Mouse (Mus musculus) kidney, embryonic 14.5 days (tissue): ENCODE data around the gene Tmem138. TPM values are rescaled to one million over a fixed set of nuclear protein-coding genes. Genes with fewer than 3 reads are reported as not detected.
A peak's percentile ranks its signal among the peaks of the same experiment; 100 is the strongest.

Experiments
- ATAC-seq: fragments of 200-750 bp; cut with Nextera tagmentation; 2 replicates; pipeline ENCODE4 v1.8.0; 2017; ENCODE audit warnings: moderate number of reproducible peaks, mild to moderate bottlenecking, moderate TSS enrichment, moderate library complexity; ENCODE audit not compliant: low FRiP score, low TSS enrichment
- H3K27ac ChIP-seq: fragments of 300-500 bp; sonication (generic); 2 replicates; pipeline ENCODE4 v1.5.1; 2014; ENCODE audit warnings: low read depth, mild to moderate bottlenecking, low read length, moderate library complexity, mixed read lengths
- H3K27me3 ChIP-seq: fragments of 300-500 bp; sonication (generic); 2 replicates; pipeline ENCODE4 v1.6.1; 2014; ENCODE audit warnings: mild to moderate bottlenecking, low read length; ENCODE audit not compliant: control insufficient read depth, insufficient read depth
- H3K36me3 ChIP-seq: fragments of 300-500 bp; sonication (generic); 2 replicates; pipeline ENCODE4 v1.6.1; 2014; ENCODE audit warnings: low read length, mixed read lengths; ENCODE audit not compliant: control insufficient read depth, insufficient read depth
- H3K4me1 ChIP-seq: fragments of 300-500 bp; sonication (generic); 2 replicates; pipeline ENCODE4 v1.6.1; 2014; ENCODE audit warnings: low read length, mixed read lengths; ENCODE audit not compliant: control insufficient read depth, insufficient read depth
- H3K4me2 ChIP-seq: fragments of 300-500 bp; sonication (generic); replicated peaks from 2 replicates; pipeline ENCODE4 v1.6.1; 2014; ENCODE audit warnings: low read depth, mild to moderate bottlenecking, low read length
- H3K4me3 ChIP-seq: fragments of 300-500 bp; sonication (generic); 2 replicates; pipeline ENCODE4 v1.5.1; 2014; ENCODE audit warnings: mild to moderate bottlenecking, low read length
- H3K9ac ChIP-seq: fragments of 300-500 bp; sonication (generic); 2 replicates; pipeline ENCODE4 v1.6.1; 2014; ENCODE audit warnings: low read depth, mild to moderate bottlenecking, low read length, moderate library complexity
- H3K9me3 ChIP-seq: fragments of 300-500 bp; sonication (generic); 2 replicates; pipeline ENCODE4 v1.6.1; 2016; ENCODE audit warnings: low read length; ENCODE audit not compliant: control insufficient read depth
- WGBS: fragments of 180-500 bp; shearing (Covaris S2); extraction: QIAGEN DNeasy Blood & Tissue Kit; methylation state at CpG from one replicate; pipeline ENCODE4 v1.1.7; 2014; 5-methylcytosine and 5-hydroxymethylcytosine counted together
- polyA plus RNA-seq: library from polyadenylated mRNA; unstranded; fragments of >200 nt; fragmentation: Nextera tagmentation; extraction: Ambion mirVana; gene quantifications from 2 replicates; pipeline ENCODE4 v1.2.1, GENCODE M21; 2014

Gene Tmem138
- polyA plus RNA-seq, 1 experiment from 2014 or later = 57.9 TPM

DNA sequence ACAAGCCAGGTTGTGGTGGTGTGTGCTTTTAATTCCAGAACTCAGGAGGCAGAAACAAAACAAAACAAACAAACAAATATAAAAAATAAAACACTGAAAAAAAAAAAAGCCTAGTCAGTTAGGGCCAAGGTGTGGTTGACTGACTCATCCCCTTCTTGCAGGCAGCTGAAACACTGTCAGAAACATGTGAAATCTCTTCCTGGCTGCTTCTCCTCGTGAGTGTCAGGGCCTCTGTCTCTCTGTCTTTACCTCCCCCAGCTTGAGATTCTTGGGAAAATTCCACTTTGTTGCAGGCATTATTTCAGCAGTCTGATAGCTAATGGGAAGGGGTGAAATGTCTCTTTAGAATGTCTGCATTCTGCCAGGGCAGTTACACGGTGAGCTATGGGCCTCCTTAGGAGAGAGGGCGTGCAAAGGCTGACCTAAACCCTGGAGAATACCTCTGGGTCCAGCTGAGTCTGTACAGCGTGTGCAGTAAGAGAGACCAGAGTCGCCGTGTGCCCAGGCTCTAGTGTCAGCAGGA, 25.1 kb upstream of the Tmem138 start:
- WGBS = 7% methylated on average over 6 of the region's 6 CpGs
- ATAC-seq = peak; percentile 20; the same call in 1 of the 2 replicates
- H3K9ac ChIP-seq = peak overlapping the region; percentile 63
- peak overlapping the region; percentile 44 for H3K4me2 ChIP-seq
- H3K36me3 ChIP-seq = peaks cover 6% of the 10 kb centered on the region
- peaks cover 22% of the 10 kb centered on the region; the same call in 1 of the 2 replicates for H3K4me1 ChIP-seq
- peak overlapping the region; percentile 92 for H3K27ac ChIP-seq
- no peaks in the 10 kb centered on the region for H3K27me3 ChIP-seq
- peak overlapping the region; percentile 31 for H3K4me3 ChIP-seq
- H3K9me3 ChIP-seq = no peaks in the 10 kb centered on the region

DNA sequence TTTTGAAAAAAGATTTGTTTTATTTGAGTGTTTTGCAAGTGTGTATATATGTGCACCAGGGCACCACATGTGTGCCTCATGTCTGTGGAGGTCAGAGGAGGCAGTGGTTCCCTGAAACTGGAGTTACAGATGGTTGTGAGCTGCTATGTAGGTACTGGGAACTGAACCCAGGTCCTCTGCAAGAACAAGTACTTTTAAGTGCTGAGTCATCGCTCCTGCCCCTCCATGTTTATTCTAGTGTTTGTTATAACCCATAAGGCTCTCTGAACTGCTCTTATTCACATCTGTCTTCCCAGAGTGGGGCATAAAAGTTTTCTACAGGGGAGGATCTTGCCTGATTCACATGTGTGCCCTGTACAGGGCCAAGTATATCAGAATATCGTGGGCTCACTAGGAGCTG, 22.5 kb upstream of the Tmem138 start:
- Histone ChIP-seq H3K4me3 (no peak overlapping the region), H3K9me3 (no peaks in the 10 kb centered on the region), H3K4me1 (peaks cover 16% of the 10 kb centered on the region; the same call in 1 of the 2 replicates), H3K27ac (no peak overlapping the region), H3K36me3 (peaks cover 13% of the 10 kb centered on the region; the same call in 1 of the 2 replicates), H3K9ac (no peak overlapping the region), H3K4me2 (no peak overlapping the region), H3K27me3 (no peaks in the 10 kb centered on the region)
- ATAC-seq = no peak
- 91% methylated on average over 2 of the region's 2 CpGs for WGBS

DNA sequence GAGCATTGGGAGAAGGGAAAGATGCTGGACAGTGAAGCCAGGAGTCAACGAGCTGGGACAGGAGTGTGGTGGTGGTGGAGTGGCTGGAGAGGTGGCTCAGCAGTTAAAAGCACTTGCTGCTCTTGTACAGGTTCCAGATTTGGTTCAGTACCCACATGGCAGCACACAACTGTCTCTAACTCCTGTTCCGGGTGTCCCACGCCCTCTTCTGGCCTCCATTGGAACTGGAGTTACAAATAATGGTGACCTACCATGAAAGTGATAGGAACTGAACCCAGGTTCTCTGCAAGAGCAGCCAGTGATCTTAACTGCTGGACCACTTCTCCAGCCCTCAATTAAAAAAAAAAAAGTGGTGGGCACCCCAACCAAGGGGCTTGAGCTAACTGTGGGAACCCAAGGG, 21.0 kb upstream of the Tmem138 start:
- no peaks in the 10 kb centered on the region for H3K27me3 ChIP-seq
- WGBS = 39% methylated on average over 3 of the region's 3 CpGs
- H3K4me1 ChIP-seq = 0 out of 2 replicates have a peak, but pooled peaks cover 6% of the 10 kb centered on the region
- peaks cover 20% of the 10 kb centered on the region; the same call in 1 of the 2 replicates for H3K36me3 ChIP-seq
- H3K4me3 ChIP-seq = no peak overlapping the region
- no peak overlapping the region for H3K4me2 ChIP-seq
- no peaks in the 10 kb centered on the region for H3K9me3 ChIP-seq
- ATAC-seq = no peak
- H3K27ac ChIP-seq = no peak overlapping the region
- H3K9ac ChIP-seq = no peak overlapping the region

DNA sequence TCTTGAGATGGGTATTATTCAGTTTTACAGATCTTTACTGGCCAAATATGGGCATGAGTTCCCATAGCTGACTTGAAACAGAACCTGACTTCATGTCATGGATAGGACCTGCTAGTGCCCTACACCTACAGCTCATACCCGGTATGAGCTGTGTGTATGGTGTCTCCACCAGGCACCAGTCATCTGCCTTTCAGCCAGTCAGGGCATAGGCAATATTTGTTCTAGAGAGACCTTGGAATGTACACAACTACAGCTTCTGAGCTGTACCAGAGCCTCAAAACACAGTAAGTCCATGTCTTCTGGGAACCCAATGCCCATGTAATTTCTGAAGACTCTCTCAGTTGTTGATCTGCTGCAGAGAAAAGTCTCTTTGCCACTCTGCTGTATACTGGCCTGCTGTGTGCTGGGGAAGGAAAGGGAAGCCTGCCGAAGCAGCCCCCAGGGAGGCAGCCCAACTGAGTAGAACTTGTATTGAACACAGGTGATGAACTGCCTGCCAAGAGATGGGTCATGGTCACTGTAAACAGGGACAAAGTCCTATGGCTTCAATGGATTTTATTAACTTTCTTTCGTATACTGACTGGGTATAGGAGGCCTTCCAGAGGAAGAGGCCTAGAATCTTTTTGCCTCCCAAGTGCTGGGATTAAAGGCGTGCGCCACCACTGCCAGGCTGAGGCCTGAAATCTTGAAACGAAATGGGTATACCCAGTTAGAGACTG, 14.7 kb upstream of the Tmem138 start:
- no peak for ATAC-seq
- Histone ChIP-seq H3K9ac (no peak overlapping the region), H3K4me1 (no peaks in the 10 kb centered on the region), H3K27me3 (no peaks in the 10 kb centered on the region), H3K27ac (no peak overlapping the region), H3K36me3 (peaks cover 20% of the 10 kb centered on the region), H3K4me3 (no peak overlapping the region), H3K9me3 (no peaks in the 10 kb centered on the region), H3K4me2 (no peak overlapping the region)
- 92% methylated on average over 6 of the region's 6 CpGs for WGBS

DNA sequence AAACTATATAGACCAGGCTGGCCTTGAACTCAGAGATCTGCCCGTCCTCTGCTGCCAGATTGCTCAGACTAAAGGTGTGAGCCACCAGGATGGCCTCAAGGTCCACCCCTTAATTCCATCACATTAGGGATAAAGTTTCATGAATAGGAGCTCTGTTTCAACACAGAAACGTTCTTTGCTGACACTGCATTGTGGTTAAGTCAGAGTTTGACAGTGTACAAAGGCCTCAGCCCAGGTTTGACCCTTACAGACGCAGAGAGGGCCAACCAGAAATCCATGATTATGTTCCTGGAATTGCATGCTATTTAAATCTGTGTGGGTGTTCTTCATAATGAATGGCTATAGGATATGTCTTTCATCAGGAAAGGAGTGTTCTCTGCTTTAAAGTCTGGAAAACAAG, 13.1 kb upstream of the Tmem138 start:
- Histone ChIP-seq H3K4me1 (no peaks in the 10 kb centered on the region), H3K27me3 (no peaks in the 10 kb centered on the region), H3K9me3 (no peaks in the 10 kb centered on the region), H3K4me3 (no peak overlapping the region), H3K9ac (no peak overlapping the region), H3K4me2 (no peak overlapping the region), H3K27ac (no peak overlapping the region), H3K36me3 (peaks cover 19% of the 10 kb centered on the region)
- ATAC-seq = no peak
- WGBS = 71% methylated on average over 3 of the region's 3 CpGs

DNA sequence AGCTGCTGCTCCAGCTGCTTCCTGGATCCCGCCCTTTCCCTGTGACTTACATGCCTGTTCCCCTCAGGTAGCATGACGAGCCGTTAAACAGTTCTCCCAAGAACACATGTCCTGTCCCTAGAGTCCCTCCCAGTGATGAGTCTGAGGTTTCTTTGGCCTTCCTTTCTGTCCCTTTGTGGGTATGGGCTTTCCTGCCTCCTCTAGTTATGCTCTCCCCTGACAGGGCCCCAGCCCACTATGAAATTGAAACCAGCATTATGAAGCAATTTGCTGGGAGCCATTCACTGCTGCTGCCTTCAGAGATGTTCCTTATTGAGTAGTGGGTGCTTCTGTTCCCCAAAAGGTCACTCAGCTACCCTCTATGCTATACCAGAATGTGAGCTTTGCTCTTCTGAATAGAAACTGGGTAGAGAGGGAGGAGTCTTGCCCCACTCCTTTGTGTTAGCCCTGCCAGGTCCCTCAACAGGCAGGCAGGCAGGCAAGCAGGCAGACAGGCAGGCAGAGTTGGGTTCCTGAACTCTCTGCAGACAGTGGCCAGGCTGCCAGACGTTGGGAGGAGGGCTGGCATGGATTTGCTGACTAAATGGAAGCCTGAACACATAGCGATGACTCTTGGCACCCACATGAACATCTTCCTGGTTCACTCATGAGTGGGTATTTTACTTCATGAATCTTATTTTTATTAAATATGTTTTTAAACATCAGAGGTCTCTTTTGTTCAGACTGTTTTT, 12.1 kb upstream of the Tmem138 start:
- 73% methylated on average over 5 of the region's 5 CpGs for WGBS
- H3K9me3 ChIP-seq = no peaks in the 10 kb centered on the region
- no peak for ATAC-seq

DNA sequence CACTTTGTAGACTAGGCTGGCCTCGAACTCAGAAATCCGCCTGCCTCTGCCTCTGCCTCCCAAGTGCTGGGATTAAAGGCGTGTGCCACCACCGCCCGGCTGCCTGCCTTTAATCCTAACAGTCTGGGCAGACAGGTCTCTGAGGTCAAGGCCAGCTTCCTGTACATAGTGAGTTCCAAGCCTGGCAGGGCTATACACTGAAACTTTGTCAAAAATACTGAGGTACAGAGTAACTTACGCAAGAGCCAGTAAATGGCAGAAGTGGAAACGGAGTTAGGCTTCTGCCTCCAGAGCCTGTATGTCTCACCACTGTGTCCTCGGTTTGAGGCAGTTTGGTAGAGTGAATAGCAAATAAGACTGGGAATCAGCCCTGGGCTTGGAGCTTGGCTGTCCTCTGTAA, 10.1 kb upstream of the Tmem138 start:
- ATAC-seq = no peak
- Histone ChIP-seq H3K27me3 (no peaks in the 10 kb centered on the region), H3K4me1 (no peaks in the 10 kb centered on the region), H3K36me3 (peaks cover 2% of the 10 kb centered on the region), H3K4me2 (no peak overlapping the region), H3K27ac (no peak overlapping the region), H3K4me3 (no peak overlapping the region), H3K9me3 (no peaks in the 10 kb centered on the region), H3K9ac (no peak overlapping the region)
- WGBS = 86% methylated on average over 8 of the region's 8 CpGs

More for the DNA sequence above, 12.1 kb upstream of the Tmem138 start:
- Histone ChIP-seq H3K36me3 (peaks cover 9% of the 10 kb centered on the region), H3K27me3 (no peaks in the 10 kb centered on the region), H3K9ac (no peak overlapping the region), H3K4me3 (no peak overlapping the region), H3K4me2 (no peak overlapping the region), H3K4me1 (no peaks in the 10 kb centered on the region), H3K27ac (no peak overlapping the region)

DNA sequence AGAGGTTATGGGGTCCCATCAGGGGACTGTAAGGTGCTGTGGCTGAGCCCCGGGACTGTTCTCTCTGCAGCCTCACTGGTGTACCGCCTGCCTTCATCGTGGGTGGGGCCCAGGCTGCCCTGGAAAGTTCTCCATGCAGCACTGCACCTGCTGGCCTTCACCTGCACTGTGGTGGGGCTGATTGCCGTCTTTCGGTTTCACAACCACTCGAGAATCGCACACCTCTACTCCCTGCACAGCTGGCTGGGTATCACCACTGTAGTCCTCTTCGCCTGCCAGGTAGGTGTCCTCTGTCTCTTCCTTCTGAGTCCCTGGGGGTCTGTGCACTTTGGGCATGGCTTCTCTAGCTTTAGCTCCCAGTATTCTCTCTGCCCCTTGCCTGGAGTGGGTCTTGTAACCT, 8.0 kb upstream of the Tmem138 start:
- WGBS = 76% methylated on average over 8 of the region's 8 CpGs
- Histone ChIP-seq H3K9ac (no peak overlapping the region), H3K9me3 (no peaks in the 10 kb centered on the region), H3K36me3 (no peaks in the 10 kb centered on the region), H3K27ac (no peak overlapping the region), H3K4me1 (no peaks in the 10 kb centered on the region), H3K4me2 (no peak overlapping the region), H3K27me3 (no peaks in the 10 kb centered on the region), H3K4me3 (no peak overlapping the region)
- no peak for ATAC-seq
